Mouse (Mus musculus): ENCODE data around the gene Lrch4.

Gene Lrch4

GRCm38 (mm10) chr5:137628498-137629305 is at the start of gene Lrch4, which contains the start of the genes Fbxo24 and Gm20605:
Gene Lrch4, plus strand, starts transcription at chr5:137629121.
Gene Fbxo24, minus strand, starts transcription at chr5:137629002.
Gene Gm20605, plus strand, starts transcription at chr5:137629175.
- in situ Hi-C loops (cut with MboI, MseI): no loop called here

DNA sequence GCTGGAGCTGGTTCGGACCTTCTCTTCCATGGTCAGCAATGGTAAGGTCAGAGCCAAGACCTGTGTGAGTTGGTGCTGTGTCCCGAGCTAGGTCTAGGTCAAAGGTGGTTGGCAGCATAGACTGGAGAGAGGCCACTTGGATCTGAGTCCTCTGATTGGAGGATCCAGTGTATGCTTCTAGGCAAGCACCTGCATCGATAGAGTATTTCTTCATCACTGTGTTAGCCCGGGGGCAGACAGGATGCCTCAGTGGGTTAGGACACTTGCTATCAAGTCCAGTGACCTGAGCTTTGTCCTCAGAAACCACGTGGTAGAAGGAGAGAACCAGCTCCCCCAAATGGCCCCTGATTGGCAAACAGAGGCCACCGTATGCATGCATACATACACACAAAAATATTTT is 48.7 kb upstream of the Lrch4 start:
- in situ Hi-C loops (cut with MboI, MseI): no loop called here

GRCm38 (mm10) chr5:137582702-137583101 is 46.2 kb upstream of the Lrch4 start:
- in situ Hi-C loops (cut with MboI, MseI): no loop called here

GRCm38 (mm10) chr5:137583670-137584169 is 45.2 kb upstream of the Lrch4 start:
- in situ Hi-C loops (cut with MboI, MseI): no loop called here

- in situ Hi-C loops (cut with MboI, MseI): no loop called here
Observed at GRCm38 (mm10) chr5:137584976-137585375, 43.9 kb upstream of the Lrch4 start.

- in situ Hi-C loops (cut with MboI, MseI): no loop called here
Observed at GRCm38 (mm10) chr5:137590507-137590906, 38.4 kb upstream of the Lrch4 start.

DNA sequence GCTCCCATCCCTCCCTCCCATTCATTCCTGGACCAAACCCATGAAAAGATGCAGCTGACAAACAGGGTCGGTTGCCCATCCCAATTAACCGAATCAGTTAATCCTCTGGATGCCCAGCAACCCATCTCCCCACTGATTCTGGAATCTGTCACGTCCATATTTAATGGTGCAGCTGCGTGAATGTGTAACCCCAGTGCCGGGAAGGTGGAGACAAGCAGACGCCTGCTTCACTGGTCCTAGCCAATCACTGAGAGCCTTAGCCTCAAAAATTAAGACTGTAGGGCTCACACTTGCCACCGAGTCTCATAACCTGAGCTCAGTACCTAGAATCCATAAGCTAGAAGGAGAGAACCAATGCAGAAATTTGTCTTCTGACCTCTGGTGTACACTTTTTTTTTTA is 33.0 kb upstream of the Lrch4 start:
- in situ Hi-C loops (cut with MboI, MseI): no loop called here

GRCm38 (mm10) chr5:137596601-137597261 is 32.2 kb upstream of the Lrch4 start:
- in situ Hi-C loops (cut with MboI, MseI): no loop called here

- in situ Hi-C loops (cut with MboI, MseI): no loop called here
Observed at GRCm38 (mm10) chr5:137597625-137598024, 31.3 kb upstream of the Lrch4 start.

- in situ Hi-C loops (cut with MboI, MseI): no loop called here
Observed at GRCm38 (mm10) chr5:137598100-137598826, 30.7 kb upstream of the Lrch4 start.

- in situ Hi-C loops (cut with MboI, MseI): no loop called here
Observed at GRCm38 (mm10) chr5:137599600-137599999, 29.3 kb upstream of the Lrch4 start.

- in situ Hi-C loops (cut with MboI, MseI): loop anchor here in 1 of 2 experiments (10.0 kb wide), 1 partner anchor 565 kb away; the partner anchor contains the start of gene Cops6
Observed at GRCm38 (mm10) chr5:137600281-137600618, 28.7 kb upstream of the Lrch4 start.

DNA sequence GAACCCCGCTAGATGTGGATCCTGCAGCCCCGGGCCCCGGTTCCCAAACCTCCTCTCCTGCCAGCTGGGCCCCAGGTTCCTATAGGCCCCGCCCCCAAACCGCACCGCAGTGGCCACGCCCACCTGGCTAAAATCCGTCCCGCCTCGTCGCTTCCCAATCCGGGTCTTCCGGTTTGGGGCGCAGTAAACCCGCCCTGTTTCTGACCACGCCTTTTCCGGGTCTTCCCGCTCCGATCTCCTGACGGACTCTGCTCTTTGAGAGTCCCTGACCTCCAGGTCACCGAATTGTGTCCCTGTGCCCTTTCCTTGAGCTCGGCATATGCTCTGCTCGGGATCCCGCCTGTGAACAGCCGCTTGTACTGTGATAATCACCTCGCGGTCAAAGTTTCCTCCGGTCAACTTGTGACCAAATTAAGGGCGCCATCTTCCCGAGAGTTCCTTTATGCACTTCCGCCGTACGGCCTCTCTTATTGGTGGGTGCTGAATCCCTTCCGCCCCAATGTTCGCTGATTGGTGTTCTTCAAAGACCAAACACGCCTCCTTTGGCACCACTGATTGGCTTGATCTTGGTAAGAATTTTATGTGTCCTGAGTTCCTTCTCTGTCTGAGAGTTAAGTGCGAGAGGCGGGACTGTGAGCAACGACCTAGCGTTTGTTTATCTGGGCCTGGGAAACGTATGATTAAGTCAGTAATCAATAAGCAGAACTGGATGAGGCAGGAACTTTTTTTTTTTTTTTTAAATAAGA is 28.1 kb upstream of the Lrch4 start, which contains the start of gene Mospd3:
TSS of gene Mospd3 (minus strand) at position 440 of the 746 bp plus-strand sequence.
- in situ Hi-C loops (cut with MboI, MseI): loop anchor here in 1 of 2 experiments (10.0 kb wide), 1 partner anchor 564 kb away; the partner anchor contains the start of gene Cops6

DNA sequence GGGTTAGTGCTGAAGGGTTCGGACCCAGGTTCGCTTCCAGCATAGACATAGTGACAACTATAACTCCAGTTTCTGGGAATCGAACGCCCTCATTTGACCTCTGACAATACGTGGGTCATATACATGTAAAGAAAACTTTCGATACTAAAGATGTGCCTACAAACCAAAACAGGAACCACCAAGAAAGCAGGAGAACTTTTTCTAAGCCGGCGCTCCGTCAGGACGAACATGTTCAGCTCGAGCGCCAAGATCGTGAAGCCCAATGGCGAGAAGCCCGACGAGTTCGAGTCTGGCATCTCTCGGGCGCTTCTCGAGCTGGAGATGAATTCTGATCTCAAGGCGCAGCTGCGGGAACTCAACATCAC is 27.6 kb upstream of the Lrch4 start:
- in situ Hi-C loops (cut with MboI, MseI): loop anchor here in 1 of 2 experiments (10.0 kb wide), 1 partner anchor 563 kb away; the partner anchor contains the start of gene Cops6

GRCm38 (mm10) chr5:137607860-137608653 is 20.9 kb upstream of the Lrch4 start:
- in situ Hi-C loops (cut with MboI, MseI): loop anchor here in 1 of 2 experiments (10.0 kb wide), 1 partner anchor 557 kb away; the partner anchor contains the start of gene Cops6

- in situ Hi-C loops (cut with MboI, MseI): loop anchor here in 1 of 2 experiments (10.0 kb wide), 1 partner anchor 556 kb away; the partner anchor contains the start of gene Cops6
Observed at GRCm38 (mm10) chr5:137608654-137609190, 20.2 kb upstream of the Lrch4 start.

GRCm38 (mm10) chr5:137609292-137609691 is 19.6 kb upstream of the Lrch4 start:
- in situ Hi-C loops (cut with MboI, MseI): loop anchor here in 1 of 2 experiments (10.0 kb wide), 1 partner anchor 556 kb away; the partner anchor contains the start of gene Cops6

GRCm38 (mm10) chr5:137610056-137610455 is 18.9 kb upstream of the Lrch4 start:
- in situ Hi-C loops (cut with MboI, MseI): no loop called here

GRCm38 (mm10) chr5:137610548-137611244 is 18.2 kb upstream of the Lrch4 start:
- in situ Hi-C loops (cut with MboI, MseI): no loop called here

Data from T-helper 17 cell (primary cell).